Mouse (Mus musculus): Measurements from ENCODE around the gene Fas.

The Fas gene

GRCm38 (mm10) chr19:34353291-34353805, 62.9 kb downstream of the Fas start:
- DNase-seq (ENCODE audit: low read depth, low spot score): no peak

GRCm38 (mm10) chr19:34362639-34363038, 72.2 kb downstream of the Fas start:
- DNase-seq (ENCODE audit: low read depth, low spot score): no peak

GRCm38 (mm10) chr19:34369551-34369950, 79.1 kb downstream of the Fas start:
- peak; percentile 23 for DNase-seq (ENCODE audit: low read depth, low spot score)

- DNase-seq (ENCODE audit: low read depth, low spot score): peak; percentile 23
These were observed 79.9 kb downstream of the Fas start for GRCm38 (mm10) chr19:34370397-34370796.
